Mouse (Mus musculus): ENCODE measurements around the gene Adprh.

- TF ChIP-seq POLR2A (IDR thresholded peaks at IDR 0.05; ENCODE audit: extremely low read depth, insufficient read depth, low read length), result no peak
- TF ChIP-seq CTCF (IDR thresholded peaks at IDR 0.05; ENCODE audit: low read depth, low read length), result no peak
Observed at GRCm38 (mm10) chr16:38425374-38425773, 27.1 kb downstream of the Adprh start.

Data from liver, adult 2 months (tissue).